Mouse (Mus musculus): ENCODE measurements around the gene Sult1a1.

Gene Sult1a1

DNA sequence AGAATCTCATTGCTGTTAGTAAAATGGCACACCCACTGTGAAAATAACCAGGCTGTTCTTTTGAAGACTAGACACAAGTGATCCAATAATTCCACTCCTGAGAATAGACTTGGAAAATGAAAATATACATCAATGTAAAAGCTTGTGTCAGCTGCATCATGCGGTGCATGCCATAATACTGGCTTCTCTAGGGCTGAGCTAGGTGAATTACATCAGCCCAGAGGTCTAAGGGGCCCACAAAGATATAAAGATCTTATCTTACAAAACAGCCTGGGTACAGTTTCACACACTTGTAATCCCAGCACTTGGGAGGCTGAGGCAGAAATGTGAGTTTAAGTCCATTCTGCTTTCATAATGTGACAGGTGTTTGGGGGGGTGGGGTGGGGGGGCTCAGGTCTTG lies 18.7 kb downstream of the Sult1a1 start:
- no peak for DNase-seq

GRCm38 (mm10) chr7:126655695-126656094 lies 20.5 kb downstream of the Sult1a1 start:
- DNase-seq, result no peak

GRCm38 (mm10) chr7:126653991-126654390 lies 22.2 kb downstream of the Sult1a1 start:
- no peak for DNase-seq

DNA sequence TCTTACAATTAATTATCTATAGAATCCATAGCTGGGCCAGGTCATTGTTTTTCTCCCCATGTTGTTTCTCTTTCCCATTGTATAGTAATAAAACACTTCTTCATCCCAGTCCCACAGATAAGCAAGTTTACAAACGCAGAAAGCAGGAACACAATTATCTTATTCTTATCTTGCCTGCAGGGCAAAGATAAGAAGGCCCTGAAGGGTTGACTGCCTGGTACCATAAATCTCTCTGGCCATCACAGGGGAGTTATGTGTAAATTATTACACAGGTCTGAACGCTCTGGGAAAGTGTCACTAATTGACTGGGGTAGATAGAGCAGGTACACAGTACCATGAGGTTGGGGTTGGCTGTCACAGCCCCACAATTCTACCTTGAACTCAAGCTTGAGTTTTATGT lies 25.4 kb downstream of the Sult1a1 start:
- no peak for DNase-seq

GRCm38 (mm10) chr7:126649231-126650051 lies 26.8 kb downstream of the Sult1a1 start, which contains the start of gene Sgf29:
Gene Sgf29 (plus strand): TSS chr7:126649309.
- DNase-seq, result peak; percentile 94

DNA sequence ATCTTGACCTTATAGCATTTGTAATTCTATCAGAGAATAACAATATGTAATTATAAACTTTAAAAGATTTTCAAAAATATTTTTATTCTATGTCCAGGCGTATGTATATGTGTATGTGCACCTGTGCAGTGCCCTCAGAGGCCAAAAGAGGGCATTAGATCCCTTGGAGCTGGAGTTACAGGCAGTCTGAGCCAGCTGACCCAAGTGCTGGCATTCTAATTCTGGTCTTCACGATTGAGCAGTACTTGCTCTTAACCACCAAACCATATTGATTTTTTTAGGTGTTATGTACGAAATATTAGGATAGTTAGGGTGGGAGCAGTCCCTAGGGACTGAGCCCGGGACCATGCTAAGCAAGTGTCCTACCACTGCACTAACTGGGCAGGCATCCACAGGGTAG lies 27.7 kb downstream of the Sult1a1 start:
- no peak for DNase-seq

DNA sequence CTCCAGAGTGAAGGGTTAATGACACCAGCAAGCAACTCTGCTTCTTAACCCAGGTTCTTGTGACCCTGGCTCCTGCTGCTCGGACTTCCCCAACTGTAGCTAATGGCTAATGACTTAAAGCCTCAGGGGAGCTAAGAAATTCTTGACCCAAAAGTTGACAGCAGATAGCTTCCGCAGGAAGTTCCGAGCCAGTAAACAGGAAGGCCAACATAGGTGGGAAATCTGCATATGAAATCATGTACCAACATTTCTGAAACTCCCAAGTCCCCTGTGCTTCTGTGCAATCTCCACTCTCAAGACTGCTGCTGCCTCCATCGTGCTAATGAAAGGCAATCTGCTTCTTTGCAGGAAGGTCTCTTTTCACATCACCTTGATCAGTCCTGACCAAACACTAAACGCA lies 30.5 kb downstream of the Sult1a1 start:
- no peak for DNase-seq

DNA sequence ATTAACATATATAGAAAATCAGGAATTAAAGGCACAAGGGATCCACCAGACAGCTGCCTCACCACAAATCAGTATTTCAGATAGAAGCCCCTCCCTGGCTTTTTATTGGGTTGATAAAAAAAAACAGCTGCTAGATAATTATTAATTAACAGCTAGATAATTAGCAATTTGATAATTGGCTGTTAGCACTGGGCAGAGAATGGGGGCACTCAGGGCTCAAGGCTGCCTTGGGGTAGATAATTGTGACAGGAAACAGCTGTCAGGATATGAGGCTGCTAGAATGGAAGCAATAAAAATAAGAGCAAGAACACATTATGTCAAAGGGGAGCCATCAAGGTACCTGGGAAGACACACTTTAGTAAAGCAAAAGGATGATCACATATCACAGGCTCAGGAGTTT lies 31.3 kb downstream of the Sult1a1 start:
- peak; percentile 60 for DNase-seq

- DNase-seq, result no peak
Observed at GRCm38 (mm10) chr7:126644345-126644744, 31.9 kb downstream of the Sult1a1 start.

DNA sequence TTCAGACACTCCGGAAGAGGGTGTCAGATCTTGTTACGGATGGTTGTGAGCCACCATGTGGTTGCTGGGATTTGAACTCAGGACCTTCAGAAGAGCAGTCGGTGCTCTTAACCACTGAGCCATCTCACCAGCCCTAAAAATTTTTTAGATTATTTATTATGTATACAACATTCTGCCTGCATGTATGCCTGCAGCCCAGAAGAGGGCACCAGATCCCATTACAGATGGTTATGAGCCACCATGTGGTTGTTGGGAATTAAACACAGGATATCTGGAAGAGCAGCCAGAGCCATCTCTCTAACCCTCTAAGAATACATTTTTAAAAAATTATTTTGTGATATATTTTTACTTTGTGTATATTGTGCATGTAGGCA lies 33.0 kb downstream of the Sult1a1 start:
- DNase-seq, result peak; percentile 69

DNA sequence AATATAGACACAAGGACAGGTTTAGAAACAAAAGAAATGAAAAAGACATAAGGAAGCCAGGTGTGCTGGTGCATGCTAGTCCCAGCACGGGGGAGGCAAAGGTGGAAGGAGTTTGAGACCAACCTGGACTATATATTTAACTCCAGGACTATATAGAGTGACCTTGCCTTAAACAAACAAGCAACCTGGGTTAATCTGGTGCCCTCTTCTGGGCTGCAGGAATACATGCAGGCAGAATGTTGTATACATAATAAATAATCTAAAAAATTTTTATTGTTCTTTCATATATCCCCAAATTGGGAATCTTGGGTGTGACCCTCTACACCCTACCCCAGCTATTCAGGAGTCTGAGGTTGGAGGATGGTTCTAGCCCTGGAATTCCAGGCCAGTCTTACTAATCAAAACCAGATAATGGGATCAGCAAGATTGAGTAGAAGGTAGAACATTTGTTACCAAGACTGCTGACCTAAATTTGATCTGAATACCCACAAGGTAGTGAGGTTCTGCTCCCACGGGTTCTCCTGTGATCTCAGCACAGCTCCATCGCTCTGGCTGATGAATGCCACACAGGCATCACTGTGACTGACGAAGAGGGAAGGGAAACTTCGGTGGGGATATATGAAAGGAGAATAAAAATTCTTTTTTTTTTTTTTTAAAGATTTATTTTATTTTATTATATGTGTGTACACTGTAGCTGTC lies 33.5 kb downstream of the Sult1a1 start:
- DNase-seq, result no peak

DNA sequence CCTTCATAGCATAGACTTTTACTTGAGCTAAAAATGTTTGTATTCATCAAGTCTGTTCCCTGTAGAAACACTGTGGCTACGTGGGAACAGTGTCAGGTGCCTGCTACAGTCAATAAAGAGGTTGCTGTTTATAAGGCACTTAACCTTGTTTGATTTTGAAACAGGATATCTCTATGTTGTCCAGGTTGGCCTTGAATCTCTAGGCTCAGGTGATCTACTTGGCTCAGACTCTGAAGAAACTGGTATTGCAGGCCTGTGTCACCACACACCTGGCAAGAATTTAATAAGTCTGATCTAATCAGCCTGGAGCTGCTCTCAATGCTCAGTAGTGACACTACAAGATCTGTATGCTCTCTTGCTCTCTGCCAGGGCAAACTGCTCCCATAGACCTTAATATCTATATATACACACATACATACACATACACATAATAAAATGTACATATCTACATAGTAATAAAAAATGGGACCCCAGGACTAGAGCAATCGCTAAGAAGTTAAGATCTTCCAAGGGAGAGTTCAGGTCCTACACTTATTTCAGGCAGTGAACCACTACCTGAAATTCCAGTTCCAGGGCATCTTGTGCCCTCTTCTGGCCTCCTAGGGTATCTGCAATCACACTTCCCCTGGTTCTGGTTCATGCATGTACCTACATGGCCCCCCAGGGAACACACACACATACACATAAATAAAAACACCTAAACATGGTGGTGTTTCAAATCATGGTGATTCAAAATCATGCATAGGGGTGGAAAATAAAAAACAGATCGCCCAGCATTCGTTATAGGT lies 39.3 kb downstream of the Sult1a1 start:
- DNase-seq, result peak; percentile 61

DNA sequence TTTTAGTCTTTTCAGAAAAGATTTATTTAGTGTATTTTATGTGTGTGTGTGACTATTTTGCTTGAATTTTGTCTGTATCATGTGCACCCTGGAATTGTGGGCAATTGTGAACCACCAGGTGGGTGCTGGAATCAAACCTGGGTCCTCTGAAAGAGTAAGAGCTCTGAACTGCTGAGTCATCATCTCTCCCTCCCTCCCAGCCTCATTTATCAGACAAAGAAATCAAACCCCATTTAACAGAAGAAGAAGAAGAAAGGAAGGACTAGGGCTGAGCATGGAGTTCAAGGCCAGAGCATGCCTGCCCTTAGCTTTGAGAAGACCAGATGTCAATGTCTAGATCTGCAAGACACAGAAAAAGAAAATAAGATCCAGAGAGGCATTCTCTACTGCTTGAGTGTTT lies 40.9 kb downstream of the Sult1a1 start:
- DNase-seq, result no peak

DNA sequence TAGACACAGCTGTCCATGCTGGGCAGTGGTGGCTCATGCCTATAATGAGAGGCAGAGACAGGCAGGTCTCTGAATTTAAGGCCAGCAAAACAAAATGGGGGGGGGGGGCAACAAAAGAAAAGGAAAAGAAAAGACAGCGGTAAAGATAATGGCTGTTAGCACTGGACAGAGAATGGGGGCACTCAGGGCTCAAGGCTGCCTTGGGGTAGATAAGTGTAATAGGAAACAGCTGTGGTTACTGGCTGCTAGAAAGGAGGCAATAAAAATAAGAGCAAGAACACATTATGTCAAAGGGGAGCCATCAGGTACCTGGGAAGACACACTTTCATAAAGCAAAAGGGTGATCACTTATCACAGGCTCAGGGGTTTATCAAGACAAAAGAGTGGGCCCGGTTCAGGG lies 43.8 kb downstream of the Sult1a1 start:
- no peak for DNase-seq

GRCm38 (mm10) chr7:126630824-126631518 lies 45.3 kb downstream of the Sult1a1 start, which contains the start of gene Nupr1:
Gene Nupr1 (minus strand): TSS chr7:126630861.
- DNase-seq, result no peak

DNA sequence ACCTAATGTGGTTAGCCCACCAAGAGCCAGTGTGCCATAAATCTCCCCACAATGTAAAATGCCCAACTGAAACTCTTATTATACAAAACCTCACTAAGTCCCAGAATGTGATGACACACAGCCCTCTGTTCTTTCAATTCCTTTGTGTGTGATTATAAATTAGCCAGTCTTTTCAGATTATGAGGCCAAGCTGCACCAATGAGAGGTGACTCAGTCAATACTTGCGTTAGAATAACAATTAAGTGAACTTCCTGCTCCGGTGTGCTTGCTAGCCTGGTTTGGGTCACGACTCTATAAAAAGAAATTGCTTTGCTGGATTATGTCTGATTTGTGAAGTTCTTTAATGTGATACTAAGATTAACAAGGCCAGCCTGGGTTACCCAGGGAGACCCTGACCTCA lies 46.3 kb downstream of the Sult1a1 start:
- peak; percentile 48 for DNase-seq

- DNase-seq, result no peak
Observed at GRCm38 (mm10) chr7:126628111-126628510, 48.1 kb downstream of the Sult1a1 start.

DNA sequence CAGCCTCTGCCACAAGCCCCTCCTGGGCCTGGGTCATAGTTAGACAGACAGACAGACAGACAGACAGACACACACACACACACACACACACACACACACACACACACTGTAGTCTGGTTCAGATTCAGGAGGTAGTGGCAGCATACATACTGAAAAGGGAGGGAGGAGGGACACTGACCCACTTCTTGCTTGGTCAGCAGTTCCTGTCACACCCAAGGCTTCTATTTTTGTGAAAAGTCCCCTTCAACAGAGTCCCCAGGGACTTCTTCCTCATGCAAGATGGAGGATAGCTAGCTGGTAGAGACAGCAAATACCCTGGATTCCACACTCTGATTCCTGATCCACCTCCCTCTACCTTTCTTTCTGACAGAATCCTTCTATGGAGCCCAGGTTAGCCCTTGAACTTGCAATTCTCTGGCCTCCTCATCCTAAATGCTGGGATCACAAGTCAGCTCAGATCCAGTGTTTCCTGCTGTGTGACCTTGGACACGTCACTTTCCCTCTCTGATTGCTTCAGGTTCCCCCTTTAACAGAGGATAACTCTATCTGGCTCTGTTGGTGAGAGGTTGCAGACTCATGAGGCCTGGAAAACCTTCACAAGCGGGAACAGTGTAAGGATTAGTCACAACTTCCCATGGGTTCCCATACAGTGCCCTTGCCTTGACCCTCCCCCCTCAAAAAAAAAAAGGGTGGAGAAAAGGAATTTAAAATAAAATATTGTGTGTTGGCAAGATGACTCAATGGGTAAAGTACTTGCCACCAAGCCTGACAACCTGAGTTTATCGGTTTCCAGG lies 50.2 kb downstream of the Sult1a1 start:
- DNase-seq, result peak; percentile 6

- DNase-seq, result peak; percentile 68
Observed at GRCm38 (mm10) chr7:126625369-126625768, 50.9 kb downstream of the Sult1a1 start.

DNA sequence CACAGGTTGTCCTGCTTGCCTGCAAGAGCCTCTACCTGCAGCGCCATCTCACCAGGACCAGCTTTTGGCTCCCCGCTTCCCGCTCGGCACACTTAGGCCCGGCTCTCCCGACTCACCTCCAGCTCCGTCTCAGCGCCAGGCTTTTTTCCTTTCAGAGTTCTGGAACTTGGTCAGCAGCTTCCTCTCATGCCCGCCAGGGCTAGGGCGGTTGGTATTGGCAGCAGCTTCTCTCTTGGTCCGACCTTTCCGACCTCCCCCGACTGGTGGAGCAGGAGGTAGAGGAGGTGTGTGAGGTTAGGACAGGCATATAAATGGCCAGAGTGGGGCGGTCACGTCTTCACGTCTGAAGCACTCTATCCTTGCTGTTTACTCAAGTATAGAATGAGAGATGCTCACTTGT lies 51.5 kb downstream of the Sult1a1 start:
- no peak for DNase-seq

DNA sequence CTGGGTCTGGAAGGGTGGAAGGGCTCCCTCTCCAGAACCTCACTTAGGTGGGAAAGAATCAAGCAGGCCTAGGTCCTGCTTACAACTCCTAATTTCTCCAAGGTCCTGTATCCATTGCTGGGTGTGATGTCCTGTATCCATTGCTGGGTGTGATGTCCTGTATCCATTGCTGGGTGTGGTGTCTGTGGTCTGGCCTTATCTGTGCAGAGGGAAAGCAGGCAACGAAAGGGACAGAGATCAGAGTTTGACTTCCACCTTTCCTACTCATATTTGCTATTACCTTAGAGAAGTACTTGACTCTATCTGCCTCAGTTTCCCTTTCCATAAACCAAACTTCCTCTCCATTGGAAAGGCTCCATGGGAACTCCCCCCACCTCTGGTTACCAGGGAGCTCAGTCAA lies 52.9 kb downstream of the Sult1a1 start:
- no peak for DNase-seq
